Mouse (Mus musculus) G1E (cell line): ENCODE results near the gene Myh6.

Source experiments
- CTCF ChIP-seq: IDR thresholded peaks from 2 replicates; pipeline ENCODE4 v1.5.1; 2012; ENCODE audit warnings: low read depth, low read length, inconsistent platforms, mixed read lengths
- POLR2AphosphoS5 ChIP-seq: IDR thresholded peaks from 2 replicates; pipeline ENCODE4 v1.6.1; 2012; ENCODE audit warnings: low read depth, low read length, inconsistent platforms; ENCODE audit not compliant: insufficient replicate concordance

GRCm38 (mm10) chr14:54908682-54909081, 58.0 kb downstream of the Myh6 start:
- TF ChIP-seq CTCF (no peak), POLR2AphosphoS5 (no peak)
